Mouse (Mus musculus) left cerebral cortex, postnatal 14 days (tissue): Measurements from ENCODE around the gene Slc40a1. TPM values are rescaled to one million over a fixed set of nuclear protein-coding genes. Genes with fewer than 3 reads are reported as not detected.

Experiments
- DNase-seq, 2 experiments: peaks; one replicate each; pipeline ENCODE4 v3.0.0; 2021 to 2022; ENCODE audit warnings: low spot score in 2 of 2, mixed read lengths in 1 of 2
- intact Hi-C: fragments of 180-260 bp; cut with DNase I; formaldehyde crosslinking; loops from one replicate; pipeline ENCODE4 v1.15.1; 2025
- long read RNA-seq, 2 experiments: library from polyadenylated mRNA; stranded (forward); transcript quantifications; one replicate each; pipeline ENCODE4 v2.0.0; 2021
- total RNA-seq, 2 experiments: library from RNA; stranded (reverse); gene quantifications; 2 replicates each; pipeline ENCODE4 v1.2.3; 2021

Gene Slc40a1
- 10 to 100 TPM; 17.8 to 19.2 TPM for total RNA-seq
- long read RNA-seq, experiment 1, transcript Slc40a1-201 (8 exons, 3,370 nt) = major isoform, 31 of 35 reads
- long read RNA-seq, experiment 1, partial matches to known transcripts = 2 of 35 reads
- long read RNA-seq, experiment 1, other reads (novel, unspliced or antisense) = 2 of 35 reads
- long read RNA-seq, experiment 2, transcript Slc40a1-201 (8 exons, 3,370 nt) = major isoform, 50 of 57 reads
- long read RNA-seq, experiment 2, partial matches to known transcripts = 0 of 57 reads
- long read RNA-seq, experiment 2, other reads (novel, unspliced or antisense) = 7 of 57 reads

DNA sequence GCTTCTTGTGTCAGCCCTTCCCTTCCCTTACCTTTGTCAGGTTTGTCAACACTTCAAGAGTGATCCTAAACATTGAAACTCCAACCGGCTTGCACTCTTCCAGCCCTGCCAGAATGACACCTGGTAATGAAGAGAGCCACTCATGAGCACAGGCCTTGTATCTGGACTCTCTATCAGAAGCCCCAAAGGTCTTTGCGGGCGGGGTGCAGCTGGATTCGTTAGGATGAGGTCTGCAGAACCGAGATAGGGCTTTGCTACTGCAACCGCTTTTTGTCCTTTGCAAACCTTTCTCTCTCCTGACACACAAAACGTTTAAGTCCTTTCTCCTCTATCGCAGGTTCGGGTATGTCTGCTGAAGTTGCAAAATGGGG, at the start of gene Slc40a1:
Slc40a1 (minus strand) TSS at position 131 of the 371 bp plus-strand sequence.
- intact Hi-C loops = no loop called here
- no peak for DNase-seq

DNA sequence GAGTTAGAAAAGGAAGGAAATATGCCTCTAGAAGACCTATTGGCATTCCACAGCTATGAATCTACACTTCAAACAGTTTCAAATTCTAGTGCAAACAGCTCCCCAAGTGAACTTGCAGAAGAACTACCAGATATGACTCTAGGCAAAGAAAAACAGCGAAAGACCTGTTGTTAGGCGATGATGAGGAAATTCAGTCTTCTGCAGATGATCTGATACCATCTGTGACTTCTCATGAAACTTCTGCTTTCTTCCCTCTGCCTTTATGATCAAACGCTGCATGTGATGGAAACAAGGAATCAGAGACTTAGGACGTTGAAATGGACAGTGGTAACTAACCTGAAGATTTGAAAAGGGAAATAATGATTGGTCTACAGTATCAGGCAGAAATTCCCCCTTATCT, 45.0 kb upstream of the Slc40a1 start:
- no peak for DNase-seq
- intact Hi-C loops = no loop called here

GRCm38 (mm10) chr1:45948988-45949387, 22.7 kb upstream of the Slc40a1 start:
- intact Hi-C loops = no loop called here
- no peak for DNase-seq

DNA sequence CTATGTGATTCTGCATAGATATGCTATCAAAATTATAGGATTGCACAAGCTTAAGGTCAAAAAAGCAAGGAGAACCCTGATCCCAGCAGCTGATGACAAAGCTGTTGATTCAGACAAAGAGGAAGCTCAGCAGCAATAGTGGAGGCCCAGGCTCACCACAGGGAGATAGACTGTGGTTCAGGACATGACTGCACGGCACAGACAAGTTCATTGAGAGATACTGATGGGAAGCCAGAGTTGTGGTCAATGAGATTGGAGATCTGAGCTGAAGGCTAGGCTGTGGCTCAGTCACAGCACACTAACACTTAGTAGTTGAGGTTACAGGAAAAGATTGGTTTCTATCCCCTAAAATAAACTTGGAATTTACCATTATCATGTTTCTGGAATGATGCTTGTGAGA, 21.5 kb upstream of the Slc40a1 start:
- no peak for DNase-seq
- intact Hi-C loops = no loop called here

DNA sequence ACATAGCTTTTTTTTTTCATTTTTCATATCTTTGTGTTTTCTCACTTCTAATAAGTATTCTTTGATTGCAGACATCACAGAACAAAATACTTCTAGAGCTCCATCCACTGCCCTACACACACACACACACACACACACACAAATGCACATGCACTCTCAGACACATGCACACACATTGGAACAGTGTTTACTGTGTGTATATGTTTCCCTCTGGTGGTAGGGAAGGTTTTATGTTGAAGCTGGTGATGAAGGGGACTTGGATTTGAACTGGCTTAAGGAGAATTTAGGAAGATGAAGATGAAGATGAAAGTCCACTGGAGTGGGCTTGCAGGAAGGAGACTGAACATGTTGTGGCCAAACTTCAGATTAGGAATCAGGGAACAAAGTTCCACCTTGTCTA, 4.8 kb upstream of the Slc40a1 start:
- DNase-seq = no peak
- intact Hi-C loops = loop anchor here (5.0 kb wide), 1 partner anchor 104 kb away; no protein-coding TSS in a partner anchor

- intact Hi-C loops = no loop called here
- no peak for DNase-seq
These were observed 588 bp upstream of the Slc40a1 start for GRCm38 (mm10) chr1:45926911-45927310.

DNA sequence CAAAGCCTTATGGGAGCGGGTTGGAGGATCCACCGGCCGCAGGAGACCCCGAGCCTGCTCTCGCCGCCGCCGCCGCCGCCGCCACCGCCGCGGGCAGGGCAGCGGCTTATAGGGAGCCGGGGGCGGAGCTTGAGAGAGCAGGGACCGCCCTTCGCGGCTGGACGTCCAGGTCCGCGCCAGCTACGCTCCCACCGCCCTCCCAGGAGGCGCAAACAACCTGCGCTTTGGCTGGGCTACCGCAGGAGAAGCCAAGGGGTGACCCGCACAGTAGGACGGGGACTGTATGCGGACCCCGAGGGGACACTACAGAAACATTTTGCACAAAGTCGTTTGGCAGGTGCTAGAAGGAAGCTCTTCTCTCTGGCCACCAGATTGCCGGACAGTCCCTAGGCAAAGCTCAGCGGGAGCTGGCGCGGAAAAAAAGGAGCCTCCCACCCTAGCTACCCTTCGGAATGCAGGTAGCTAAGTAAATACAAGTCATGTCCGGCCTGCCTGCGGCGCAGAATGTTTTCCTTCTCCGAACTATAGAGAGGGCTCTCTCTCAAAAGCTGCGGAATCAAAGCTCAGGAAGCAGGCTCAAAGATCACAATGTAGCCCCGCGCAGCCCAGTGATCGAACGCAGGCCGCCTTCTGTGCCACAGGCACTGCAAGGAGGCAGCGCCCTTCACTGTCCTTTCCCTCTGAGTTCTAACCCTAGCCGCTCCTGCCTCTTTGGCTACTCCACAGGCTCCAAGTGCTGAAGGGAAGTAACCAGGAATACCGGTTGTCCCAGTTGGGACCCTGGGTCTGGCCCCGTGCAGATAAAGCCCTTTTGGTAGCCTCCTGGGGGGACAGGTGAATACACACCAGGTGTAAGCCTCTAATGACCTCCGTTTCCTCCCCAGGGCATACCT, 577 bp downstream of the Slc40a1 start:
- peak; percentile 21 to 61 for DNase-seq
- intact Hi-C loops = no loop called here

GRCm38 (mm10) chr1:45925131-45925499, 1.2 kb downstream of the Slc40a1 start:
- DNase-seq = no peak
- intact Hi-C loops = no loop called here

DNA sequence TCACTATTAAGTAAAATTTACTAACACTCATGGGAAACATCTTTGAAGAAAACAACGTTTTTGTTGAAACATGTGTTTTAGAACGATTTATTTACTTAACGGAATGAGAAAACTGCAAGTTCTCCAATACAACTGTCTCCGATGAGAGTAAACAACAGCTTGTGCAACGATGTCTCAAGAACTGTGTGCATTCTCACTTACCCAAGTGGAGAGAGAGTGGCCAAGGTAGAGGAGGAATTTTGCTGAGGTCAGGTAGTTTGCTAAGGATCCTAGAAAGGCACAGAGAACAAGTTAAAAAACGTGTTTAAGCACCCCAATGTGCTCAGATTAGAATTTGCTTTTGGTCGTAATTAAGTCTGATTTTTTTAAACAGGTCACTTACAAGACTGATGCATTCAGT, 1.8 kb downstream of the Slc40a1 start:
- intact Hi-C loops = no loop called here
- no peak for DNase-seq

- no peak for DNase-seq
- intact Hi-C loops = no loop called here
These were observed 3.0 kb downstream of the Slc40a1 start for GRCm38 (mm10) chr1:45923306-45923705.

DNA sequence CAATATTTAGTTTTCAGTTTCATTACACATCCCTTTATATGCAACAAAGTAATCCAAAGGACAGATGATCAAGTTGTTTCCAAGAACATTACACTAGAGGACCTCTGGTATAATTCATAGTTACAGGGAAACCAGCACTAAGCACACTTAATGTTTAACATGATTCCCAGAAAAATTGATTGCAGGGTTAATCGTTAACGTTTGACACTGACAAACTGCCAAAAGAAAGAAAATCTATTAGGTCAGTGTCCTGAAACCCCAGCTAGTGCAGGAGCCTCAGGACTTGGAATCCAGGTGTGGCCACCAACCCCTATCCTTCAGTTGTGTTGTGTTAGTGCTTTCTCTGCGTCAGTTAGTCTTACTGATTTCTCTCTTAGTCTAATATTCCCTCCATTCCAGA, 5.6 kb downstream of the Slc40a1 start:
- DNase-seq = no peak
- intact Hi-C loops = no loop called here

DNA sequence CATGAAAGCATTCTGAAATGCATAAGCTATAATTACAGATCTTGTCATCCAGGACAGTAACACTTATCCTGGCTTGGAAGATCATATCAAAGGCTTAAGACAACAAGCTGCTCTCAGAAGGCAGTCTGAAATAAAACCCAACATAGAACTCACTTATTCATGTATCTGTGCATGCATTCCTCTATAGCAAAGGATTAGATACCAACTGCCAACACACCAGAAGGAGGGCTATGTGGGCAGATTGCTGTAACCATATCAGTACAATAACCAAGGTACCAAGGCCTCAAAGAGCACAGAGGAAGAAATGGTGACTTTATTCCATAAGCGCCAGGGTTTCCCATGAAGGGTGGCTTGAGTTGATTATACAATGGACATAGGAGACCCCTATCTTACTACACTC, 6.6 kb downstream of the Slc40a1 start:
- no peak for DNase-seq
- intact Hi-C loops = no loop called here

GRCm38 (mm10) chr1:45917136-45917803, 9.1 kb downstream of the Slc40a1 start:
- intact Hi-C loops = no loop called here

GRCm38 (mm10) chr1:45916174-45916573, 10.1 kb downstream of the Slc40a1 start:
- intact Hi-C loops = no loop called here
- no peak for DNase-seq

More at GRCm38 (mm10) chr1:45917136-45917803, 9.1 kb downstream of the Slc40a1 start:
- DNase-seq = no peak

DNA sequence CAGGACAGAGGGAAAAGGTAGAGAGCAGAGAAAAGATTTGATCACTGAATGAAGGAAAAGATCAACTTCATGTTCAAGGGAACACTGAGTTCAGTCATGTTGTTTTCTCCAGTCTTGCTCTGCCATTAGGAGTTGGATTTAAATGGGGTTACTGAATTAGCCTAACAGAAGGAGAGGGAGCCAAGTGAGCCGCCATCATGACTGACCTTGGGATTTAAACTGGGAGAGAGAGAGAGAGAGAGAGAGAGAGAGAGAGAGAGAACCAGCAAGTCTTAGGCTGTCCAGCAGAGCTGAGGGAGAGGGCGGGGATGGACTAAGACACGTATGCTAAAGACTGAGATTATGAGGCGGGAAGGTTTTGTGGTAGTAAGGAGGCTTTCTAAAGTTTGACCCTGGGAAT, 12.1 kb downstream of the Slc40a1 start:
- DNase-seq = no peak

GRCm38 (mm10) chr1:45905107-45905821, 21.1 kb downstream of the Slc40a1 start:
- intact Hi-C loops = no loop called here
- DNase-seq = no peak

More for the DNA sequence above, 12.1 kb downstream of the Slc40a1 start:
- intact Hi-C loops = no loop called here

GRCm38 (mm10) chr1:45904161-45904560, 22.2 kb downstream of the Slc40a1 start:
- no peak for DNase-seq
- intact Hi-C loops = no loop called here

- intact Hi-C loops = no loop called here
- no peak for DNase-seq
These were observed 28.3 kb downstream of the Slc40a1 start for GRCm38 (mm10) chr1:45898044-45898443.

GRCm38 (mm10) chr1:45894168-45894912, 32.0 kb downstream of the Slc40a1 start:
- intact Hi-C loops = no loop called here
- no peak for DNase-seq
